Mouse (Mus musculus) forebrain, embryonic 11.5 days (tissue): ENCODE measurements at regions not wholly inside any gene's neighbourhood (a gene's known extent, or its start where the extent isn't known, plus 50 kb on each side); places are given as distances from the start of the nearest gene placed in this dataset.

ENCODE experiments used
- ATAC-seq: fragments of 200-750 bp; cut with Nextera tagmentation; replicated peaks from 2 replicates; pipeline ENCODE4 v1.8.0; 2017; ENCODE audit warnings: moderate TSS enrichment; ENCODE audit not compliant: low FRiP score
- DNase-seq: peaks from one replicate; pipeline ENCODE4 v3.0.0-alpha.2; 2017; ENCODE audit warnings: low spot score
- H3K27ac ChIP-seq: fragments of 300-500 bp; sonication (generic); 2 replicates; pipeline ENCODE4 v1.5.1; 2014; ENCODE audit warnings: low read depth, low read length
- H3K27me3 ChIP-seq: fragments of 300-500 bp; sonication (generic); 2 replicates; pipeline ENCODE4 v1.6.1; 2014; ENCODE audit warnings: mild to moderate bottlenecking, low read length, mixed read lengths; ENCODE audit not compliant: control insufficient read depth, insufficient read depth
- H3K36me3 ChIP-seq: fragments of 300-500 bp; sonication (generic); 2 replicates; pipeline ENCODE4 v1.6.1; 2014; ENCODE audit warnings: mild to moderate bottlenecking, low read length, moderate library complexity, mixed read lengths; ENCODE audit not compliant: control insufficient read depth, insufficient read depth
- H3K4me1 ChIP-seq: fragments of 300-500 bp; sonication (generic); replicated peaks from 2 replicates; pipeline ENCODE4 v1.6.1; 2014; ENCODE audit warnings: low read length, mixed read lengths; ENCODE audit not compliant: control insufficient read depth, insufficient read depth
- H3K4me2 ChIP-seq: fragments of 300-500 bp; sonication (generic); 2 replicates; pipeline ENCODE4 v1.6.1; 2014; ENCODE audit warnings: low read depth, mild to moderate bottlenecking, low read length, moderate library complexity, mixed read lengths; ENCODE audit not compliant: severe bottlenecking
- H3K4me3 ChIP-seq: fragments of 300-500 bp; sonication (generic); 2 replicates; pipeline ENCODE4 v1.5.1; 2014; ENCODE audit warnings: low read depth, low read length
- H3K9ac ChIP-seq: fragments of 300-500 bp; sonication (generic); 2 replicates; pipeline ENCODE4 v1.6.1; 2014; ENCODE audit warnings: low read length
- H3K9me3 ChIP-seq: fragments of 300-500 bp; sonication (generic); 2 replicates; pipeline ENCODE4 v1.6.1; 2016; ENCODE audit warnings: low read length, mixed read lengths; ENCODE audit not compliant: control insufficient read depth
- WGBS: fragments of 180-500 bp; shearing (Covaris S2); extraction: QIAGEN DNeasy Blood & Tissue Kit; methylation state at CpG from one replicate; pipeline ENCODE4 v1.1.7; 2014; 5-methylcytosine and 5-hydroxymethylcytosine counted together

DNA sequence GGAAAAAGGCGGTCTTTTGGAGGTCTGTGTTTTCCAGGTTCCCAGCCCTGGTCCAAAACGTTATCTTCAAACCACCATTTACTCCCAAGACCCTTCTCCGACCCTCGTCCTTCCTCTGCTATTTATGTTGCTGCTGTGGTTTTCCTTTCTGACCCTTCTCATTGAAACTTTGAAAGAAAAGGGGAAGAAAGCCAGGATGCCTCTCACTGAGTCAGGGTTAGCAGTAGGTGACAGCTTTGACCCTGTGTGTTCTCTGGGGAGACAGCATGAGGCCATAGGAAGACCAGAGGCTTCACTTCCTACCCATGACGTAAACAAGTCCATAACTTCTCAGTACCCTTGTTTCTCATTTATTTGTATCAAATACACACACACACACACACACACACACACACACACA lies 166.1 kb downstream of the Gsdmc2 start:
- Histone ChIP-seq H3K27ac (no peak overlapping the region), H3K4me1 (no peaks in the 10 kb centered on the region), H3K4me2 (no peak overlapping the region), H3K4me3 (no peak overlapping the region), H3K9ac (no peak overlapping the region), H3K36me3 (no peaks in the 10 kb centered on the region), H3K9me3 (no peaks in the 10 kb centered on the region), H3K27me3 (no peaks in the 10 kb centered on the region)
- ATAC-seq (no peak), DNase-seq (no peak)
- WGBS, result 78% methylated on average over 5 of the region's 5 CpGs

DNA sequence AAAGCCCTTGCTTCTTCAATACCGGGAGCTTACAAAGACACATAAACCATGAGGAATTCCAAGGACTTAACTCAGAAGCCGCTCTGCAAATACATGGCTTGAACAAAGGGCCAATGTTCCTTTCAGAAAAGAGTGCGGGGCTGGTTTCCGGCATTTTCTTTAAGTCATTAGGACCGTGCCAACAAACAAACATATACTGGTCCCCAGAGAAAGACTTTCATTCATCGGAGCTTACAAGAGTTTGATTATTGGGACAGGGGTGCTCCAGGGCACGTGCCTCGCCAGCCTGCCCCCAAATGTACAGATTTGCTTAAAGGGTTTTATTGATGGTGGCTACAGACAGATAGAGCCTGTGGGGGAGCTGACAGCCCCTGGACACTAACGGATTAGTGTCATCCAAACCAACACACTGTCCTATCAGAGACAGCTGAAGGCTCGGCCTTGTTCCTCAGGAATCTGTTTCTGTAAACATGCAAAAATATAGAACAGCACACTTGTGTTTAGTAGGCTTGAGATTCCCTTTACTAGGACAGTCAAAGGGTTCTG lies 169.4 kb downstream of the Gsdmc2 start:
- Histone ChIP-seq H3K4me2 (no peak overlapping the region), H3K27ac (no peak overlapping the region), H3K9ac (no peak overlapping the region), H3K36me3 (no peaks in the 10 kb centered on the region), H3K27me3 (no peaks in the 10 kb centered on the region), H3K4me3 (no peak overlapping the region), H3K4me1 (no peaks in the 10 kb centered on the region), H3K9me3 (no peaks in the 10 kb centered on the region)
- DNase-seq (no peak), ATAC-seq (no peak)
- 35% methylated on average over 10 of the region's 10 CpGs for WGBS

DNA sequence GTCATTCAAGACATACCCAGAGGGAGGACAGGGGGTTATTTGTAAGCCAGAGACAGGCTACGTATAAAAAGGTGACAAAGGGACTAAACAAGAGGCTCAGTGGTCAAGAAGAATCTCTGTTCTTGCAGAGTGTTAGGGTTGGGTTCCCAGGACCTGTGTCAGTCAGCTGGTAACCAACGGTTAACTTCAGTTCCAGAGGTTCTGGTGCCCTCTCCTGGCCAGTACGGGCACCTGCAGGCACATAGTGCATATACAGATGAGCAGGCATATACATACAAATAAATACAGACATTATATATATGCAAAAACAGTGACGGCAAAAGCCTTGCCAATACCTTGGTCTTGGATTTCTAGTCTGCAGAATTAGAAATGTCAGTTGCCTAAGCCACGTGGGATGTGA lies 170.6 kb downstream of the Gsdmc2 start:
- Histone ChIP-seq H3K4me1 (no peaks in the 10 kb centered on the region), H3K4me2 (no peak overlapping the region), H3K9me3 (no peaks in the 10 kb centered on the region), H3K9ac (no peak overlapping the region), H3K27ac (no peak overlapping the region), H3K36me3 (no peaks in the 10 kb centered on the region), H3K27me3 (no peaks in the 10 kb centered on the region), H3K4me3 (no peak overlapping the region)
- WGBS, result 93% methylated on average over 5 of the region's 5 CpGs
- ATAC-seq (no peak), DNase-seq (no peak)

DNA sequence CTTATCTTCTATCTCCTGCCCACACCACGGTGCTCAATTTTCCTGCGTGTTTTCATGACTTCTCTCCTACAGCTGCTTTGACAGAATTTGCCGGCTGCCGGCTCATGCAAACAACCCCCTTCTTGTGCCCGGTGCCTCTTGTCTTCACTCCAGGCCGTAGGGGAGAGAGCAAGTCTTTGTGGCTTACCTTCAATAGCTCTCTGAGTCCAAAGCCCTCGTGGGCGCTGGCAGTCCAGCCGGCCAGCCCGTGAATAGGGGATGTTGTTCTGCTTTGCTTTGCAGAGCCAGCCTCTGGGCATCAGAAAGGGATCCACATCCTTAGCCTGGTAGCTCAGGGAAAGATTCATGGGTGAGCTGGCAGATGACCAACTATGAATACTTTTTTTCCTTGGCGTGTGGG lies 173.9 kb downstream of the Gsdmc2 start:
- no peak overlapping the region for H3K4me2 ChIP-seq
- no peak overlapping the region for H3K4me3 ChIP-seq
- ATAC-seq, result no peak
- H3K4me1 ChIP-seq, result no peaks in the 10 kb centered on the region
- WGBS, result 69% methylated on average over 11 of the region's 11 CpGs
- no peak for DNase-seq
- H3K27ac ChIP-seq, result no peak overlapping the region
- no peak overlapping the region for H3K9ac ChIP-seq
- no peaks in the 10 kb centered on the region for H3K36me3 ChIP-seq
- H3K27me3 ChIP-seq, result no peaks in the 10 kb centered on the region
- no peaks in the 10 kb centered on the region for H3K9me3 ChIP-seq

DNA sequence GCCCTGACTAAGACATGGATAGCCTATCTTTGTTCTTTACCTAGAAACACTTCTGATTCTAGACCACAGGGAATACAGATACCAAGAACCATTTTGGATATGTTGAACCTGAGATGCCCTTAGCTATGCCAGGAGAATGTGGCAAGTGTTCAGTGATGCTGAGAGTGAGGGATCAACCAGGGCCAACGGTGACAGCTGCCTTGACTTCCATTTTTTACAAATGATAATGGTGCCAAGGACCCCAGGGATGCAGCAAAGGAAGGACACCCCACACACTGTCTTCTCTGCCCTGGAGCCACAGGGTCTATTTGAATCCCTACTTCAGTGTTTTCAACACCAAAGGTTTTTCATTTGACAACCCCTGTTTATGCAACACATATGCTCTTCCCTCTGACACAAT lies 174.4 kb downstream of the Gsdmc2 start:
- Histone ChIP-seq H3K4me1 (no peaks in the 10 kb centered on the region), H3K27ac (no peak overlapping the region), H3K36me3 (no peaks in the 10 kb centered on the region), H3K27me3 (no peaks in the 10 kb centered on the region), H3K4me2 (no peak overlapping the region), H3K9ac (no peak overlapping the region), H3K9me3 (no peaks in the 10 kb centered on the region), H3K4me3 (no peak overlapping the region)
- 91% methylated on average over 1 of the region's 1 CpGs for WGBS
- no peak for DNase-seq
- ATAC-seq, result no peak

DNA sequence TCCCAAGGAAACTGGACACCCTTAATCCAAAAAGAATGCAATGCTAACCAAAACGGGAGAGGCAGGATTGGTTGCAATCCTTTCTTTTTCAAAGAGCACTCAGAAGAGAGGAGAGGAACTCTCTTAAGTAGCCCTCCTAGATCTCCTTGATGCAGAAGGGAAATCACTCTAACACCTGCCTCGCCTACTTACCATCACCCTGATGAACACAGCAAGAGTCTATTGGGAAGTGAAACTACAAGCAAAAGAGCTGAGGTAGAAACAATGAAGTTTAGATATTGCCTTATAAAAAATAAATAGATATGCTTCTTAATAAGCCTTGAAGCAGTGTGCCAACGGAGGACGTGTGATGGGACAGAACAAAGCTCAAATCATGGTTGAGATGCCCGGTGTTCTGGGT lies 177.4 kb downstream of the Gsdmc2 start:
- Histone ChIP-seq H3K27me3 (no peaks in the 10 kb centered on the region), H3K27ac (no peak overlapping the region), H3K4me3 (no peak overlapping the region), H3K4me1 (no peaks in the 10 kb centered on the region), H3K9me3 (no peaks in the 10 kb centered on the region), H3K36me3 (no peaks in the 10 kb centered on the region), H3K4me2 (no peak overlapping the region), H3K9ac (no peak overlapping the region)
- ATAC-seq, result no peak
- DNase-seq, result no peak
- 78% methylated on average over 5 of the region's 5 CpGs for WGBS

DNA sequence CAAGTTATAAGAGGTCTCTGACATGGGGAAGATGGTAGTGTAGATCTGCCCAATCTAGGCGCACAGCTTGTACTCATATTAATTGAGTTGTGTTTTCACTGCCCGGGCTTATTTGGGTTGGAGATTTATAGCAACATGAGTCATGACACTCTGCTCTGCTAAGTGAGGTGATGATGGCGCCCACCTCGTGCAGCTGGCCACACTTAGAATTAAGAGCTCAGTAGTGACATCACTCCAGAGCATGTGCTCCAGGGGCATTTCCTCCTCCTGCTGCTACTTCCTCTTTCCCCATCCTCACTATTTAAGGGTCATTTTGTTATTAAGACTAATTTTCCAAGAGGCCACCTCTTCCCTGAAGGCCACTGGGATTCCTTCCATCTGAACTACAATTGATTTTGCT lies 179.5 kb downstream of the Gsdmc2 start:
- Histone ChIP-seq H3K9me3 (no peaks in the 10 kb centered on the region), H3K36me3 (no peaks in the 10 kb centered on the region), H3K27ac (no peak overlapping the region), H3K4me3 (no peak overlapping the region), H3K4me1 (no peaks in the 10 kb centered on the region), H3K4me2 (no peak overlapping the region), H3K9ac (no peak overlapping the region), H3K27me3 (no peaks in the 10 kb centered on the region)
- ATAC-seq, result no peak
- WGBS, result 97% methylated on average over 4 of the region's 4 CpGs
- DNase-seq, result peak; percentile 2

DNA sequence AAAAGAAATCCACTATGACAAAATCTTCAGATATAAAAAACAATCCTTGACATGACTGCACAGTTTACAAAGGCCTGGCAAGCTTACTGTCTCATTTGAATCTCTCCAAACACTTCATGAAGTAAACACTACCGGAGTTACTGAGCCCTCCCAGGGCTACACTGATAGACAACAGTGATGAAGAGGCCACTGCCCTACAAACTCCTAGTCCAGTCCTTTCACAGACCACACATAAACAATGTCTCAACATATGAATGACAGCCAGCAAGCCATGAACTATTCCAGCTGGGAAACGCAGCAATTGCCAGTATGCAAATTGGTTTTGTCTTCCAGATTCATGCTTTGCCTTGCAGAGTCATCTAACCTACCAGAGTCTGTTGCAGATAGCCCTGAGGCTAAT lies 180.1 kb downstream of the Gsdmc2 start:
- Histone ChIP-seq H3K4me2 (no peak overlapping the region), H3K4me1 (no peaks in the 10 kb centered on the region), H3K36me3 (no peaks in the 10 kb centered on the region), H3K9me3 (no peaks in the 10 kb centered on the region), H3K4me3 (no peak overlapping the region), H3K27ac (no peak overlapping the region), H3K27me3 (no peaks in the 10 kb centered on the region), H3K9ac (no peak overlapping the region)
- DNase-seq, result peak; percentile 13
- ATAC-seq, result no peak
- whole genome bisulfite sequencing, result 76% methylated on average over 2 of the region's 2 CpGs

DNA sequence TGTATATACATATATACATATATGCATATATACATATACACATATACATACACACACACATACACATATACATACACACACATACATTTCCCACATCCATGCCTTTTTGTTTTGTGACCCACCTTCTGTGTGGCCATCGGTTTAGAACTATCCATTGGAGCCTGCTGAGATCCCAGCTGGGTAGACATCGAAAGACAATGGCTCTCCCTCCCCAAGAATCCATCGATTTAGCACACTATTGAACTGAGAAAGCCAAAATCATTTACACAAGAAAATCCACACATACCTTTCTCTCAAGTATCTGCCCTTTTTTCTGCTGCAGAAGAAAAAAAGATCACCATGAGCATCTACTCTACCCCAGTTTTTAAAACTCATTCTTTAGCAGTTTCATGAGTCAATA lies 182.8 kb downstream of the Gsdmc2 start:
- Histone ChIP-seq H3K9ac (no peak overlapping the region), H3K4me2 (no peak overlapping the region), H3K4me1 (no peaks in the 10 kb centered on the region), H3K36me3 (no peaks in the 10 kb centered on the region), H3K9me3 (no peaks in the 10 kb centered on the region), H3K27me3 (no peaks in the 10 kb centered on the region), H3K4me3 (no peak overlapping the region), H3K27ac (no peak overlapping the region)
- WGBS, result 79% methylated on average over 3 of the region's 3 CpGs
- ATAC-seq, result no peak
- DNase-seq, result no peak
